Mouse (Mus musculus) megakaryocyte progenitor cell, adult 5-6 weeks (primary cell): ENCODE data around the gene Ovch2. TPM values are rescaled to one million over a fixed set of nuclear protein-coding genes. Genes with fewer than 3 reads are reported as not detected.
A peak's percentile ranks its signal among the peaks of the same experiment; 100 is the strongest.

Experiments used
- ATAC-seq: replicated peaks from 2 replicates; pipeline ENCODE4 v1.8.0; 2016; ENCODE audit warnings: mild to moderate bottlenecking, moderate TSS enrichment, inconsistent platforms; ENCODE audit not compliant: poor library complexity
- total RNA-seq, 2 experiments: library from RNA; stranded (forward) in 1 of 2; stranded (reverse) in 1 of 2; fragments of 157-497, 149-512 nt in 1 of 2; fragments of 200-1000 nt in 1 of 2; gene quantifications; 2 replicates each; pipeline versions ENCODE4 v1.2.3 to v1.2.4; 2015 to 2017

The Ovch2 gene
- total RNA-seq, 2 experiments from 2014 or later, result not detected

- ATAC-seq, result no peak
These were observed 55.0 kb downstream of the Ovch2 start for GRCm38 (mm10) chr7:107746036-107746435.

GRCm38 (mm10) chr7:107745111-107745510, 55.9 kb downstream of the Ovch2 start:
- ATAC-seq, result no peak

- ATAC-seq, result no peak
These were observed 56.6 kb downstream of the Ovch2 start for GRCm38 (mm10) chr7:107744454-107744853.

DNA sequence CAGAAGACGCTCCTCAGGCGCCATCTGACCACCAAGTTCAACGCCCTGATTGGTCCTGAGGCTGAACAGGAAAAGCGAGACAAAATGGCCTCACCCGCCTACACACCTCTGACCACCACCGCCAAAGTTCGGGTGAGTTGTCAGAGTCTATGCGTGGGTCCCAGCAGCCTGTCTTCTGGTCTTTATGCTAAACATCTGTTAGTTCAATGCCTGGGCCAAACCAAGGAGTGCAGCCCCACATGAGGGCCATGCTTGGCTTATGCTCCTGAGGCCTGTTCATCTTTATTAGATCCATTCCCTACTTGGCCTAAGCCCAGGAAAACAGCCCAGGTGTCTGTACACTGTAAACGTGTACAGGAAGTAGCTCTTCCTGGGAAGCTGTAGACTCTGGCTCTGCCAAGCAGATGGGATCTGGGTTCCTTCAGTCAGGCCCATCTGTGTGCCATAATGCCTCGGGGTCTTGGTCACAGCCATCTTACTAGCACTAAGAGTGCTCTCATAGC, 58.0 kb downstream of the Ovch2 start:
- no peak for ATAC-seq

GRCm38 (mm10) chr7:107738726-107739125, 62.3 kb downstream of the Ovch2 start:
- ATAC-seq, result peak; percentile 64

DNA sequence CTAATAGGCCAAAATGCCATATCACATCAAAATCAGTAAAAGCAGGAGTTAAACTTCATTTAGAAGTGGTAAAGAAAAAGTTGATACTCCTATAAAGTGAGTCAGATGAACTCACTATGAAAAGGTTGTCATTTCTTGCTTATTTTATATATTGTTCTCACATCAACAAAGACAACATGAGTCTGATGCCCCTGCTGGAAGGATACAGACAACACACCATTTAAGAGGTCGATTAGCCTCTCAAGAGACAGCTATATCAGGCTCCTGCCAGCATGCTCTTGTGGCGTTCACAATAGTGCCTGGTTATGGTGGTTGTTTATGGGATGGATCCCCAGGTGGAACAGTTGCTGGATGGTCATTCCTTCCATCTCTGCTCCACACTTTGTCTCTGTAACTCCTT, 67.8 kb downstream of the Ovch2 start:
- ATAC-seq, result peak; percentile 73

Other genes starting within 250 kb of the Ovch2 start
- gene Olfml1, start 233.8 kb downstream of the Ovch2 start, total RNA-seq (2015), result not detected in 2 replicates
- 0.41 TPM in 1 of 2 replicates, not detected in the other for gene Olfml1, start 233.8 kb downstream of the Ovch2 start, total RNA-seq (2017)
- gene Ppfibp2, start 206.0 kb downstream of the Ovch2 start, total RNA-seq (2015), result 4.8 and 5.0 TPM in 2 replicates
- gene Ppfibp2, start 206.0 kb downstream of the Ovch2 start, total RNA-seq (2017), result 3.3 and 4.7 TPM in 2 replicates
- gene 5330417H12Rik, start 176.0 kb downstream of the Ovch2 start, total RNA-seq (2015), result not detected in 2 replicates
- not detected in 2 replicates for gene 5330417H12Rik, start 176.0 kb downstream of the Ovch2 start, total RNA-seq (2017)
- gene Cyb5r2, start 43.2 kb downstream of the Ovch2 start, total RNA-seq (2015), result not detected in 2 replicates
- not detected in 2 replicates for gene Cyb5r2, start 43.2 kb downstream of the Ovch2 start, total RNA-seq (2017)
- gene Olfr467, start 11.1 kb upstream of the Ovch2 start, total RNA-seq (2015), result not detected in 2 replicates
- not detected in 2 replicates for gene Olfr467, start 11.1 kb upstream of the Ovch2 start, total RNA-seq (2017)
- not detected in 2 replicates for gene Olfr469, start 24.3 kb upstream of the Ovch2 start, total RNA-seq (2015)
- not detected in 2 replicates for gene Olfr469, start 24.3 kb upstream of the Ovch2 start, total RNA-seq (2017)
- not detected in 2 replicates for gene Olfr470, start 46.3 kb upstream of the Ovch2 start, total RNA-seq (2015)
- gene Olfr470, start 46.3 kb upstream of the Ovch2 start, total RNA-seq (2017), result not detected in 2 replicates
- gene Olfr472, start 96.7 kb upstream of the Ovch2 start, total RNA-seq (2015), result not detected in 2 replicates
- not detected in 2 replicates for gene Olfr472, start 96.7 kb upstream of the Ovch2 start, total RNA-seq (2017)
- not detected in 2 replicates for gene Olfr473, start 129.2 kb upstream of the Ovch2 start, total RNA-seq (2015)
- gene Olfr473, start 129.2 kb upstream of the Ovch2 start, total RNA-seq (2017), result not detected in 2 replicates
- not detected in 2 replicates for gene Olfr474, start 153.4 kb upstream of the Ovch2 start, total RNA-seq (2015)
- not detected in 2 replicates for gene Olfr474, start 153.4 kb upstream of the Ovch2 start, total RNA-seq (2017)
- not detected in 2 replicates for gene Olfr476, start 163.6 kb upstream of the Ovch2 start, total RNA-seq (2015)
- not detected in 2 replicates for gene Olfr476, start 163.6 kb upstream of the Ovch2 start, total RNA-seq (2017)
- gene Olfr477, start 185.5 kb upstream of the Ovch2 start, total RNA-seq (2015), result not detected in 2 replicates
- gene Olfr477, start 185.5 kb upstream of the Ovch2 start, total RNA-seq (2017), result not detected in 2 replicates
- gene Olfr478, start 232.8 kb upstream of the Ovch2 start, total RNA-seq (2015), result not detected in 2 replicates
- not detected in 2 replicates for gene Olfr478, start 232.8 kb upstream of the Ovch2 start, total RNA-seq (2017)
- gene Olfr479, start 249.5 kb upstream of the Ovch2 start, total RNA-seq (2015), result not detected in 2 replicates
- gene Olfr479, start 249.5 kb upstream of the Ovch2 start, total RNA-seq (2017), result not detected in 2 replicates